Mouse (Mus musculus) cerebellum, adult 2 months (tissue): Measurements from ENCODE around the gene Ube3a.

Experiments
- CTCF ChIP-seq: fragments of 200-500 bp; IDR thresholded peaks from 2 replicates; pipeline ENCODE4 v1.5.1; 2011; ENCODE audit warnings: low read depth, mild to moderate bottlenecking, control low read depth, low read length, moderate library complexity, borderline replicate concordance; ENCODE audit not compliant: insufficient read depth
- POLR2A ChIP-seq: fragments of 200-500 bp; IDR thresholded peaks from 2 replicates; pipeline ENCODE4 v1.6.1; 2011; ENCODE audit warnings: low read length, control low read depth, borderline replicate concordance; ENCODE audit not compliant: insufficient read depth

DNA sequence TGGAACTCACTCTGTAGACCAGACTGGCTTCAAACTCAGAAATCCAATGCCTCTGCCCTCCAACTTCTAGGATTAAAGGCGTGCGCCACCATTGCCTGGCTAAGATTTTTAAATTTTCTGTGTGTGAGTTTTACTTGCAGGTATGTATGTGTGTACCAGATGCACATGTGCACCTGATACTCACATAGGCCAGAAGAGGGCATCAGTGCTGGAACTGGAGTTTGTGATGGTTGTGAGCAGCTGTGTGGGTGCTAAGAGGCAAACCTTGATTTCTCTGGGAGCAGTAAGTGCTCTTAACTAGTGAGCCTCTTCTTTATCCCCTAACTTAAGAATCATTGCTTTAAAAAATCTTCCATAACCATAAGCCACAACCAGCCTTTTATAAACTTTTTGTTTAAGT is 17.0 kb downstream of the Ube3a start:
- TF ChIP-seq CTCF (0 out of 2 replicates have a peak, but pooled peaks have one; percentile 1), POLR2A (no peak)
